Mouse (Mus musculus): ENCODE measurements around the gene Syngr1. TPM values are rescaled to one million over a fixed set of nuclear protein-coding genes. Genes with fewer than 3 reads are reported as not detected.

Syngr1 gene
- polyA plus RNA-seq, 1 experiment from 2014 or later = 62.1 TPM

DNA sequence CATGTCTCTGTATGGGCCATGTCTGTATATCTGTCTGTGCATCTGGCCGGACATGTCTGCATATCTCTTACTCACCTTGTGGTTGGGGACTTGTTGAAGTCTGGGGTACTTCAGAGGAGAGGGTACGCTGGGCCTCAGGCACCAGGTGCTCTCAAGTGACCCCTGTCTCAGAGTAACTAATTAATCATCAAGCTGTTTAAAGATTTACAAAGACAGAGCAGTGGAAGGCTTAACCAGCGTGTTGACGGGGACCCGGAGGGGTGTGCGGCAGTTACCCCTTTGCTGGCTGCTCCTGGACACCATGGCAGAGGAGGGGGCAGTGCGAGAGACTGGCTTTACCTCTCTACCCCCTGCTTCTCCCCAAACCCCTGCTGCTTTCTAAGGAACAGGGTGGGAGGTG is 31.5 kb upstream of the Syngr1 start:
- Histone ChIP-seq H3K4me3 (no peak overlapping the region), H3K27me3 (replicated peaks) (no peaks in the 10 kb centered on the region), H3K27ac (no peak overlapping the region), H3K36me3 (replicated peaks) (no peaks in the 10 kb centered on the region), H3K9ac (no peak overlapping the region), H3K9me3 (no peaks in the 10 kb centered on the region), H3K4me2 (no peak overlapping the region), H3K4me1 (no peaks in the 10 kb centered on the region)
- ATAC-seq (replicated peaks) = no peak
- WGBS = 77% methylated on average over 7 of the region's 7 CpGs

DNA sequence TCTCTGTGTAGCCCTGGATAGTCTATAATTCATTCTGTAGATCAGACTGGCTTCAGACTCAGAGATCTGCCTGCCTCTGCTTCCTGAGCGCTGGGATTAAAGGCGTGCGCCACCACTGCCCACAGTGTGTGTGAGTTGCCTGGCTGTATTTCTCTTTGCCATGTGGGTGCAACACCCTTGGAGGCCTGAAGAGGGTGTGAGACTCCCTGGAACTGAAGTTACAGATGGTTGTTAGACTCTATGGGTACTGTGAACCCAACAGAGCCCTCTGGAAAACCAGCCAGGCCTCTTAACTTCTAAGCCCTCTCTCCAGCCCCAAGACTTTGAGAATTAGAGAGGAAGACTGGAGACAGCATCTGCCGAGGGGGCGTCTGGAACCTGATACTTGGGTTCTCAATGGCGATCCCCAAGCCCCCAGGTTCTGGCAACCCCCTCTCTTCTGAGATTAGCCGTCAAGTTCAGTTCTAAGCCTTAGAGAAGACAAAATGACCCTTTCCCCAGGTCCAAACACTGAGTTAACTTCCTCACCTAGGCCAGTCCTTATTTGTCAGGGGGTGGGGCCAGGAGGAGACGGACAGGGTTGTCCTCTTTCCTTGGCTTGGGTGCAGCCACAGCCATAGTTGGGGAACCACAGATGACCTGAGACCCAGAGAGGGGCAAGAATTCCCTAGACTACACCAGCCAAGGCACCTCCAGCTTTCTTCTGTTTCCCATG is 30.6 kb upstream of the Syngr1 start:
- no peak overlapping the region for H3K4me3 ChIP-seq
- H3K4me2 ChIP-seq = no peak overlapping the region
- H3K27me3 ChIP-seq (replicated peaks) = no peaks in the 10 kb centered on the region
- no peaks in the 10 kb centered on the region for H3K9me3 ChIP-seq
- no peak overlapping the region for H3K27ac ChIP-seq
- no peaks in the 10 kb centered on the region for H3K36me3 ChIP-seq (replicated peaks)
- WGBS = 94% methylated on average over 8 of the region's 8 CpGs
- no peak overlapping the region for H3K9ac ChIP-seq
- no peaks in the 10 kb centered on the region for H3K4me1 ChIP-seq
- ATAC-seq (replicated peaks) = no peak

DNA sequence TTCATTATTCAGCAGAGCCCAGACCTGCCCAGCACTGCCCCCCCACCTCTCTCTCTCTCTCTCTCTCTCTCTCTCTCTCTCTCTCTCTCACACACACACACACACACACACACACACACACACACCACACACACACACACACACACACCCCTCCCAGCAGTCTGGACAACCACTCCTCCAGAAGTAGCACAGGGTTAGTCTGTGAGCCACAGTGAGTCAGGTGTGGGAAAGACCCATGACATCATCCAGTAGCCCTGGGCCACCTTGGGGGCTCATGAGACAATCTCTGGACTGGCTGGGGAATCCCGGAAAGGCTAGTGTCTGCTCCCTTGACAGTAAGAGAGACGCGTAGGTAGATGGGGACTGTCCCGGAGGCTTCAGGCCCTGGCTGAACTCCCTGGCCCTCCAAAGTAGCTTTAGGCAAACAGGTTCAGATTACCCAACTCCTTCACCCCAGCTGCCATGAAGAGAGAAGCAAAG is 30.0 kb upstream of the Syngr1 start:
- Histone ChIP-seq H3K9ac (no peak overlapping the region), H3K4me3 (no peak overlapping the region), H3K27ac (no peak overlapping the region), H3K36me3 (replicated peaks) (no peaks in the 10 kb centered on the region), H3K9me3 (no peaks in the 10 kb centered on the region), H3K4me2 (no peak overlapping the region), H3K4me1 (no peaks in the 10 kb centered on the region), H3K27me3 (replicated peaks) (no peaks in the 10 kb centered on the region)
- no peak for ATAC-seq (replicated peaks)
- WGBS = 96% methylated on average over 4 of the region's 4 CpGs

DNA sequence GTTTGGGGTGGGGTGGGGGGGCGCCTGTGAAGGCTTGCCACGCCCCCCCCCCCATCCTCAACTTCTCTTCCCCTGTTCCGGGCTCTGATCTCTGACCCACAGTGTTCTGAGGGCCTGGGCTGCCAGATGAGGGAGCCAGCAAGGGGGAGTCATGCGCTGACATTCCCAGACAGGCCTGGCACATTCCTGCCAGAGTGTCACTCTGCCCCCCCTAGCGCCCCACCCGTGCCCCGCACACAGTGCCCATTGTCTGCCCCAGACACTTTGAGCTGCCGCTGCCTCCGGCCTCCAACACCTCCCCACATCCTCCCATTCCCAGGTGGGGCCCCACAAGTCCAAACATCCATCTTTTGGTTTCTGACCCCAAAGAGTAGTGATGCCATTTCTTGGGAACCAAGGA is 28.8 kb upstream of the Syngr1 start:
- Histone ChIP-seq H3K4me3 (no peak overlapping the region), H3K4me1 (no peaks in the 10 kb centered on the region), H3K9me3 (no peaks in the 10 kb centered on the region), H3K9ac (no peak overlapping the region), H3K27me3 (replicated peaks) (no peaks in the 10 kb centered on the region), H3K36me3 (replicated peaks) (no peaks in the 10 kb centered on the region), H3K4me2 (no peak overlapping the region), H3K27ac (no peak overlapping the region)
- 73% methylated on average over 7 of the region's 9 CpGs for WGBS
- no peak for ATAC-seq (replicated peaks)

DNA sequence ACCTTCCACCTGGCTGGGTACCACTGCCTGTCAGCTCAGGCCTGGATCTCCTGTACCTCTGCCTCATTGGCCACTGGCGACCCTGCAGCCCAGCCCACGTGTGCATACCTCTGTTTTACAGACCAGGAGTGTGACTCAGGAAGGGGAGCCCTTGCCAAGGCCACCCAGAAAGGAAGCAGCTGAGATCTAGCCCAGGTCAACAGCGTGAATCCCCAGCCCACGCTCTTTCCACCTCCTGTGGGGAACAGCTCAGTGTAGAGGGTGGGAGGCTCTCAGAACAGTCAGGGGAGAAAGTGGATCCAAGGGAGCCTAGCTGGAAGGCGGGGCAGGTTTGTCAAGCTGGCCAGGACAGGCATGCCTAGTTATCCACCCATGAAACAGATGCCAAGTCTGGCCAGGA is 28.3 kb upstream of the Syngr1 start:
- H3K27me3 ChIP-seq (replicated peaks) = no peaks in the 10 kb centered on the region
- no peaks in the 10 kb centered on the region for H3K9me3 ChIP-seq
- ATAC-seq (replicated peaks) = no peak
- no peak overlapping the region for H3K4me3 ChIP-seq
- H3K9ac ChIP-seq = no peak overlapping the region
- no peak overlapping the region for H3K27ac ChIP-seq
- no peak overlapping the region for H3K4me2 ChIP-seq
- 38% methylated on average over 5 of the region's 5 CpGs for WGBS
- H3K36me3 ChIP-seq (replicated peaks) = no peaks in the 10 kb centered on the region
- no peaks in the 10 kb centered on the region for H3K4me1 ChIP-seq

DNA sequence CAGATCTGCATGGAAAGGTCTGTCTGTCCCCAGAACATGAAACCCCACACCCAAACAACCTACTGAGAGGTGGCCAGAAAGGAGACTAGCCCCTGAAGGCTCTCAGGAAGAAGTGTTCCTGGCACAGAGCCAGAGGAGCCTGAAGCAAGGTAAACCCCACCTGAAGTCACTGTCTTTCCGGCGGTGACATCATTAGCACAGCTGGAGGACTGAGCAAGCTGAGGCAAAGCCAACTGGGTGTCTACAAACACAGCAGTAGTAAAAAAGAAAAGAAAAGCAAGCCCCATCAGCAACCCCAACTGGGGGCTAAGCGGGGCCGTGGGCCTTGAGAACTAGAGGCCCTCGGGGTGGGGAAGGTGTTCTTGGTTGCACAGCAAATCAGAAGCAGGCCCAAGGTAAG is 26.2 kb upstream of the Syngr1 start:
- ATAC-seq (replicated peaks) = no peak
- WGBS = 82% methylated on average over 5 of the region's 5 CpGs
- Histone ChIP-seq H3K27ac (no peak overlapping the region), H3K4me2 (no peak overlapping the region), H3K36me3 (replicated peaks) (no peaks in the 10 kb centered on the region), H3K4me3 (no peak overlapping the region), H3K27me3 (replicated peaks) (no peaks in the 10 kb centered on the region), H3K9ac (no peak overlapping the region), H3K4me1 (no peaks in the 10 kb centered on the region), H3K9me3 (no peaks in the 10 kb centered on the region)

DNA sequence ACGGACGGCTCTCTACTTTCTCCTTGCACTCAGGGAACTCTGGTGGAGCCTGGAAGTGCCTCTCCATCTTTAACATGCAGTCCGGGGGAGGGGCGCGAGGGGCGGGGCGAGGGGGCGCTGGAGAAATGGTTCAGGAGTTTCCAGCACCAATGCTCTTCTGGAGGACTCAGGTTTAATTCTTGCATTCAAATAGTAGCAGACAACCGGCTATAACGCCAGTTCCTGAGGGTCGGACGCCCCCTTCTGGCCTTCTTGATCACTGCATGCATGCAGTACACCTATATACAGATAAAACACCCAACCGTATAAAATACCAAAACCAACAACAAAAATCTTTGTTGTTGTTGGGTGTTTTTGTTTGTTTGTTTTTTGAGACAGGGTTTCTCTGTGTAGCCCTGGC is 25.7 kb upstream of the Syngr1 start:
- Histone ChIP-seq H3K4me1 (no peaks in the 10 kb centered on the region), H3K4me3 (no peak overlapping the region), H3K9ac (no peak overlapping the region), H3K9me3 (no peaks in the 10 kb centered on the region), H3K36me3 (replicated peaks) (no peaks in the 10 kb centered on the region), H3K4me2 (no peak overlapping the region), H3K27ac (no peak overlapping the region), H3K27me3 (replicated peaks) (no peaks in the 10 kb centered on the region)
- 17% methylated on average over 13 of the region's 13 CpGs for WGBS
- no peak for ATAC-seq (replicated peaks)

DNA sequence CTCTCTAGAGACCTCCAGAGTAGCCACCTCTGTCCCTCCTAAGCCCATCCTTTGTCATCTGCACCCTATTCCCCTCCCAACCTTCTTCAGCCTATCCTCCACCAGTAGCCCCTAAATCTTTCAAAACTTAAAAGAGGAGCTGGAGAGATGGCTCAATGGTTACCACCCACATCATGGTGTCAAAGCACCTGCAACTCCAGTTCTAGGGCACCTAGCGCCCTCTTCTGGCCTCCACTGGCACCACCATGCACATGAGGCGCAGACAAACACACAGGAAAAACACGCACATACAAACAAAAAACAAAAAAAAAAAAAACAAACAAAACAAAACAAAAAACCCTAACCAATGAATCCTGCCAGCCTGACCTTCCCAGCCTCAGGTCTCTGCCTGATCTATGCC is 24.6 kb upstream of the Syngr1 start:
- Histone ChIP-seq H3K4me2 (no peak overlapping the region), H3K27ac (no peak overlapping the region), H3K36me3 (replicated peaks) (no peaks in the 10 kb centered on the region), H3K9me3 (no peaks in the 10 kb centered on the region), H3K4me3 (no peak overlapping the region), H3K4me1 (no peaks in the 10 kb centered on the region), H3K9ac (no peak overlapping the region), H3K27me3 (replicated peaks) (no peaks in the 10 kb centered on the region)
- WGBS = 59% methylated on average over 3 of the region's 3 CpGs
- ATAC-seq (replicated peaks) = no peak

DNA sequence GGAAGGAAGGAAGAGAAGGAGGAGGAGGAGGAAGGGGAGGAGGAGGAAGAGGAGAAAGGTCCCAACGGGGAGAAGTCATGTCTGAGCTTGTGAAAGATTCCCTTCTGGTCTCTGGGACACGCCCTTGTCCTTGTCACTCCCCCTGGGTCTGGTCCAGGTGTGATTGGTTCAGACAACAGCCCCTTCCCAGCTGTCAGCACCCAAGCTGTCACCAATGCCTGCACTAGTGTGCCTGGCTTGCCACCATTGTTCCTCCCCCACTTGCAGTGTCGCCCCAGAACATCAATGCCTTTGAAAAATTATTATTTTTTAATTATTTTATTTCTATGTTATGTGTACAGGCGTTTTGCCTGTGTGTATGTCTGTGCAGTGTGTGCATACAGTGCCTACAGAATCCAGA is 22.0 kb upstream of the Syngr1 start:
- no peaks in the 10 kb centered on the region for H3K9me3 ChIP-seq
- H3K4me2 ChIP-seq = no peak overlapping the region
- H3K27me3 ChIP-seq (replicated peaks) = no peaks in the 10 kb centered on the region
- no peak overlapping the region for H3K4me3 ChIP-seq
- no peak overlapping the region for H3K27ac ChIP-seq
- H3K36me3 ChIP-seq (replicated peaks) = no peaks in the 10 kb centered on the region
- no peak for ATAC-seq (replicated peaks)
- WGBS = 69% methylated on average over 4 of the region's 4 CpGs
- H3K4me1 ChIP-seq = no peaks in the 10 kb centered on the region
- no peak overlapping the region for H3K9ac ChIP-seq

DNA sequence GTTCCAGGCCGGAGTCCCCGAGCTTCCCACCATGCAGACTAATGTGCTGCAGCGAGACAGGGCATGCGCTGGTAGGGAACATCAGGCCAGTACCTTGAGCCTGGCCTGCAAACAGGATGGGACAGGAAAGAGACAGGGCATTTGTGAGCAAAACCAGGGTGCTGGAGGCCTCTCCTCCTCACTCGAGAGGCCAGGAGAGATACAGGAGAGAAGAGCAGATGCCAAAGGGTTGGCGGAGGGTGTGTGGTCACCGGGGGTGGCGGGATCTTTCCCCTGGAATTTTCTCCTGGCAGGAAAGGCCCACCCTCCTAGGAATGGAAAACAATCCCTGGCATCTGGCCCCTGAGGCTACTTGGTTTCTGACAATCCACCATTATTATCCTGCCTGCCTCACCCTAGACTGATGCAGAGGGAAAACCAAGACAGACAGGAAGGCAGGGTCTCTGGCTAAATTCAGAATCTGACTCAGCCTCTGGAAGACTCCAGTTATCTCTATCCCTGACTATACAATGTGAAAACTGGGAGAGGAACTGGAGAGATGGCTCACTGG is 21.0 kb upstream of the Syngr1 start:
- Histone ChIP-seq H3K36me3 (replicated peaks) (no peaks in the 10 kb centered on the region), H3K9me3 (no peaks in the 10 kb centered on the region), H3K9ac (no peak overlapping the region), H3K27me3 (replicated peaks) (no peaks in the 10 kb centered on the region), H3K4me1 (no peaks in the 10 kb centered on the region), H3K27ac (no peak overlapping the region), H3K4me3 (no peak overlapping the region), H3K4me2 (no peak overlapping the region)
- no peak for ATAC-seq (replicated peaks)
- 66% methylated on average over 8 of the region's 8 CpGs for WGBS

DNA sequence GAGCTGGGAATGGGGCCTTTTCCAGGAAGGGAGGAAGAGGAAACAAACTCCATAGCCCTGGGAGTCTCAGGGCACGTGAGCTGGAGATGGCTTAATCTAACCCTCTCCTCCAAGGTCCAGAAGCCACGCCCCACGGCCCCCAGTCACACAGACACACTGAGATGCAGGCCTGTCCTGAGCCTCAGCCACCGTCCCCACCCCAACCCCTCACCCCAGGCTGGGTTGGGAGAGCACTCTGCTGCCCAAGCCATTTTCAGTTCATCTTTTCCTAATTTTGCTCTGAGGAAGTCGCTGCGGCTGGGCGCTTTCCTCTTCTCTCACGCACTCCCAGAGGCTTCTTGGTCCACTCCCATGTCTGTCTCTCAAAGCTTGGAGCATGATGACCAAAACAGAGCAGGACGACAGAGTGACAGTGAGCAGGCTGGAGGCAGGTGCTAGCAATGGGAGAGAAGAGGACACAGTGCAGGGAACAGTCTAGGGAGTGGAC is 19.1 kb upstream of the Syngr1 start:
- H3K9ac ChIP-seq = no peak overlapping the region
- no peak overlapping the region for H3K4me3 ChIP-seq
- no peak overlapping the region for H3K4me2 ChIP-seq
- 40% methylated on average over 9 of the region's 9 CpGs for WGBS
- ATAC-seq (replicated peaks) = no peak
- no peaks in the 10 kb centered on the region for H3K4me1 ChIP-seq
- H3K36me3 ChIP-seq (replicated peaks) = peaks cover 5% of the 10 kb centered on the region; the same call in 1 of the 2 replicates
- no peaks in the 10 kb centered on the region for H3K9me3 ChIP-seq
- H3K27ac ChIP-seq = no peak overlapping the region
- no peaks in the 10 kb centered on the region for H3K27me3 ChIP-seq (replicated peaks)

DNA sequence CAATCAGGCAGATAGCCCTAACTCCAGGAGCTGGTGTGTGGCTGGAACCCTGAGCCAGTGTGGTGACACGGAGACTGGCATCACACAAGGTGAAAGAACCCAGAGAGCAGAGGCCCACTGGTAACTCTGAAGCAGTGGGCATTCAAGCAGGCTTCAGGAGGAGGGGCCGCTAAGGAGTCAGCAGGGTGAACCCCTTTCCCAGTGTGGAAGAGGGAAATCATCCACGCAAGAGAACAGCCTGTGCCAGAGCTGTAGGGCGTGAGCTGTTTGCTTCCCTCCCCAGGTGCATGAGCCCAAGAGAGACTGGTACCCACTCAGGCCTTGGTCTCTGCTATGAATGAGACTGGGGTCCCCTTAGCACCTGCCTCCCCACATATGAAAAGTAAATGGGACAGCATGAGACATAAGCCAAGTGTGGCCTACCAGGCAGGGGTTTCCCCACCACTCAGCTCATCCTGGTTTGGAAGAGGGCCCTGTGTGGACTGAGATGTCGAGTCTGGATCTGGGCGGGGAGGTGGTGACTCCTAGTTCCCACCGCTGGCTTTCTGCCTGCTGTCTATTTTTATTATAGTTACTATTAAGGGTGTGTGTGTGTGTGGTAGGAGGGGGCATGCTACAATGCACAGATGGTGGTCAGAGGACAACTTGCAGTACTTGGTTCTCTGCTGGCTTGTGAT is 18.4 kb upstream of the Syngr1 start:
- no peaks in the 10 kb centered on the region for H3K9me3 ChIP-seq
- no peaks in the 10 kb centered on the region for H3K27me3 ChIP-seq (replicated peaks)
- H3K4me1 ChIP-seq = no peaks in the 10 kb centered on the region
- no peak overlapping the region for H3K4me3 ChIP-seq
- ATAC-seq (replicated peaks) = no peak
- peaks cover 10% of the 10 kb centered on the region for H3K36me3 ChIP-seq (replicated peaks)
- no peak overlapping the region for H3K4me2 ChIP-seq
- WGBS = 79% methylated on average over 7 of the region's 7 CpGs
- no peak overlapping the region for H3K27ac ChIP-seq
- H3K9ac ChIP-seq = no peak overlapping the region

DNA sequence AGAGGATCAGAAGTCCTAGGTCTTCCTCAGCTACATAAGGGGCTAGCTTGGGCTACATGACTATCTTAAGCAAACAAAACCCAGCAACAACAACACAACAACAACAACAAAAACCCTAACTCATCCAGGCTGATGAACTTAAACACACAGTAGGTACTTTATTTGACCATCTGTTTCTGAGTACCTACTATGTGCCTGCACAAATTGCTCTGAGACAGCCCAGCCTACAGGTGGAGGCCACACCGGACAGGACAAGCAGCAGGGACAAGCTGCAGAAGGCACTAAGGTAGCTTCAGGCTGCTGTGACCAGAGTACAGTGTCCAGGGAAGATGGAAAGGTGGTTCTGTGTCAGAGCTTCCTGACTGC is 17.9 kb upstream of the Syngr1 start:
- ATAC-seq (replicated peaks) = no peak
- 95% methylated on average over 1 of the region's 1 CpGs for WGBS

More for the DNA sequence above, 17.9 kb upstream of the Syngr1 start:
- Histone ChIP-seq H3K9ac (no peak overlapping the region), H3K4me2 (no peak overlapping the region), H3K9me3 (no peaks in the 10 kb centered on the region), H3K27me3 (replicated peaks) (no peaks in the 10 kb centered on the region), H3K4me3 (no peak overlapping the region), H3K36me3 (replicated peaks) (peaks cover 12% of the 10 kb centered on the region), H3K4me1 (no peaks in the 10 kb centered on the region), H3K27ac (no peak overlapping the region)

Data from midbrain, embryonic 15.5 days (tissue).